Mouse (Mus musculus): ENCODE results near the gene Alg12. TPM values are rescaled to one million over a fixed set of nuclear protein-coding genes. Genes with fewer than 3 reads are reported as not detected.

The Alg12 gene
- polyA plus RNA-seq, 1 experiment from 2014 or later, result 10.1 TPM

GRCm38 (mm10) chr15:88828800-88829705, 9.9 kb upstream of the Alg12 start:
- no peak overlapping the region for H3K4me2 ChIP-seq (ENCODE audit: low read depth, low read length)
- H3K36me3 ChIP-seq (ENCODE audit: control insufficient read depth, insufficient read depth), result peaks cover 21% of the 10 kb centered on the region
- H3K9me3 ChIP-seq (replicated peaks; ENCODE audit: control insufficient read depth, low read length), result no peaks in the 10 kb centered on the region
- 53% methylated on average over 15 of the region's 17 CpGs for WGBS
- peak; percentile 83 for ATAC-seq (replicated peaks; ENCODE audit: extremely low read depth, insufficient read depth, low FRiP score)
- H3K4me3 ChIP-seq (ENCODE audit: low read length), result no peak overlapping the region
- H3K9ac ChIP-seq (ENCODE audit: low read length), result peak overlapping the region; percentile 23; the same call in 1 of the 2 replicates
- H3K27me3 ChIP-seq (ENCODE audit: control insufficient read depth, insufficient read depth, low read length), result no peaks in the 10 kb centered on the region
- H3K27ac ChIP-seq (ENCODE audit: low read length), result no peak overlapping the region
- H3K4me1 ChIP-seq (ENCODE audit: control insufficient read depth, insufficient read depth, low read length), result peaks cover 29% of the 10 kb centered on the region

- WGBS, result 24% methylated on average over 9 of the region's 9 CpGs
- H3K9me3 ChIP-seq (replicated peaks; ENCODE audit: control insufficient read depth, low read length), result no peaks in the 10 kb centered on the region
- H3K4me1 ChIP-seq (ENCODE audit: control insufficient read depth, insufficient read depth, low read length), result peaks cover 29% of the 10 kb centered on the region
- H3K4me3 ChIP-seq (ENCODE audit: low read length), result no peak overlapping the region
- H3K4me2 ChIP-seq (ENCODE audit: low read depth, low read length), result no peak overlapping the region
- no peaks in the 10 kb centered on the region for H3K27me3 ChIP-seq (ENCODE audit: control insufficient read depth, insufficient read depth, low read length)
- H3K36me3 ChIP-seq (ENCODE audit: control insufficient read depth, insufficient read depth), result peaks cover 27% of the 10 kb centered on the region
- no peak overlapping the region for H3K27ac ChIP-seq (ENCODE audit: low read length)
- ATAC-seq (replicated peaks; ENCODE audit: extremely low read depth, insufficient read depth, low FRiP score), result peak; percentile 16
- H3K9ac ChIP-seq (ENCODE audit: low read length), result no peak overlapping the region
These were observed 9.1 kb upstream of the Alg12 start for GRCm38 (mm10) chr15:88827991-88828799.

- no peaks in the 10 kb centered on the region for H3K27me3 ChIP-seq (ENCODE audit: control insufficient read depth, insufficient read depth, low read length)
- H3K27ac ChIP-seq (ENCODE audit: low read length), result no peak overlapping the region
- H3K4me1 ChIP-seq (ENCODE audit: control insufficient read depth, insufficient read depth, low read length), result peaks cover 24% of the 10 kb centered on the region
- H3K9me3 ChIP-seq (replicated peaks; ENCODE audit: control insufficient read depth, low read length), result no peaks in the 10 kb centered on the region
- H3K36me3 ChIP-seq (ENCODE audit: control insufficient read depth, insufficient read depth), result peaks cover 32% of the 10 kb centered on the region
- ATAC-seq (replicated peaks; ENCODE audit: extremely low read depth, insufficient read depth, low FRiP score), result no peak
- no peak overlapping the region for H3K9ac ChIP-seq (ENCODE audit: low read length)
- WGBS, result 85% methylated on average over 6 of the region's 6 CpGs
- no peak overlapping the region for H3K4me2 ChIP-seq (ENCODE audit: low read depth, low read length)
- H3K4me3 ChIP-seq (ENCODE audit: low read length), result no peak overlapping the region
These were observed 8.3 kb upstream of the Alg12 start for GRCm38 (mm10) chr15:88827466-88827865.

DNA sequence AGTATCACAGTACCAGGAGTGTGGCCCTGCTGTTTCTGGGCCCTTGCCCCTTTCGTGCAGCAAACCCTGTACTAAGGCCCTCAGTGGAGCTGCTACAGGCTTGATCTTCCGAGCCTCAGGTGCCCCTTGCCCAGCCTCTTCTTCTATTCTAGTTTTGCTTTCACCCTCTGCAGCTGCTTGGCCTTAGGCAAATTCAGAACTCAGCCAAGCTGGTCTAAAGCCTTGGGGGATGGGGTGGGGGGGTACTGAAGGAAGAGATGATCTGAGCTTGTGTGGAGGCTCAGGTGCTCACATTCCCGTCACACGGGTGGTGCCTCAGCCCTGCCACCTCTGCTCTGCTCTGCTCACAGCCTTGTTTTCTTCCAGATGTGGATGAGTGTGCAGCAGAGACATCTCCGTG, 4.3 kb upstream of the Alg12 start:
- Histone ChIP-seq H3K27ac (ENCODE audit: low read length) (no peak overlapping the region), H3K4me1 (ENCODE audit: control insufficient read depth, insufficient read depth, low read length) (peaks cover 11% of the 10 kb centered on the region), H3K36me3 (ENCODE audit: control insufficient read depth, insufficient read depth) (peaks cover 36% of the 10 kb centered on the region), H3K4me2 (ENCODE audit: low read depth, low read length) (no peak overlapping the region), H3K9ac (ENCODE audit: low read length) (no peak overlapping the region), H3K4me3 (ENCODE audit: low read length) (no peak overlapping the region), H3K27me3 (ENCODE audit: control insufficient read depth, insufficient read depth, low read length) (no peaks in the 10 kb centered on the region), H3K9me3 (replicated peaks; ENCODE audit: control insufficient read depth, low read length) (no peaks in the 10 kb centered on the region)
- no peak for ATAC-seq (replicated peaks; ENCODE audit: extremely low read depth, insufficient read depth, low FRiP score)
- 91% methylated on average over 5 of the region's 5 CpGs for WGBS

GRCm38 (mm10) chr15:88822513-88822912, 3.4 kb upstream of the Alg12 start:
- no peaks in the 10 kb centered on the region for H3K27me3 ChIP-seq (ENCODE audit: control insufficient read depth, insufficient read depth, low read length)
- H3K4me3 ChIP-seq (ENCODE audit: low read length), result no peak overlapping the region
- ATAC-seq (replicated peaks; ENCODE audit: extremely low read depth, insufficient read depth, low FRiP score), result no peak
- H3K9ac ChIP-seq (ENCODE audit: low read length), result peak overlapping the region; percentile 16; the same call in 1 of the 2 replicates
- 88% methylated on average over 7 of the region's 7 CpGs for WGBS
- peaks cover 36% of the 10 kb centered on the region for H3K36me3 ChIP-seq (ENCODE audit: control insufficient read depth, insufficient read depth)
- H3K4me2 ChIP-seq (ENCODE audit: low read depth, low read length), result no peak overlapping the region
- no peak overlapping the region for H3K27ac ChIP-seq (ENCODE audit: low read length)
- H3K9me3 ChIP-seq (replicated peaks; ENCODE audit: control insufficient read depth, low read length), result no peaks in the 10 kb centered on the region
- H3K4me1 ChIP-seq (ENCODE audit: control insufficient read depth, insufficient read depth, low read length), result peaks cover 12% of the 10 kb centered on the region

- no peak overlapping the region for H3K4me3 ChIP-seq (ENCODE audit: low read length)
- WGBS, result 74% methylated on average over 7 of the region's 7 CpGs
- no peaks in the 10 kb centered on the region for H3K9me3 ChIP-seq (replicated peaks; ENCODE audit: control insufficient read depth, low read length)
- no peak overlapping the region for H3K9ac ChIP-seq (ENCODE audit: low read length)
- H3K27ac ChIP-seq (ENCODE audit: low read length), result no peak overlapping the region
- peaks cover 12% of the 10 kb centered on the region for H3K4me1 ChIP-seq (ENCODE audit: control insufficient read depth, insufficient read depth, low read length)
- no peak for ATAC-seq (replicated peaks; ENCODE audit: extremely low read depth, insufficient read depth, low FRiP score)
- H3K4me2 ChIP-seq (ENCODE audit: low read depth, low read length), result no peak overlapping the region
- no peaks in the 10 kb centered on the region for H3K27me3 ChIP-seq (ENCODE audit: control insufficient read depth, insufficient read depth, low read length)
- H3K36me3 ChIP-seq (ENCODE audit: control insufficient read depth, insufficient read depth), result peaks cover 33% of the 10 kb centered on the region
These were observed 2.3 kb upstream of the Alg12 start for GRCm38 (mm10) chr15:88821403-88821802.

- Histone ChIP-seq H3K4me2 (ENCODE audit: low read depth, low read length) (peak overlapping the region; percentile 70), H3K36me3 (ENCODE audit: control insufficient read depth, insufficient read depth) (peaks cover 28% of the 10 kb centered on the region), H3K4me3 (ENCODE audit: low read length) (peak overlapping the region; percentile 96), H3K27ac (ENCODE audit: low read length) (peak overlapping the region; percentile 12; the same call in 1 of the 2 replicates), H3K9ac (ENCODE audit: low read length) (peak overlapping the region; percentile 90), H3K27me3 (ENCODE audit: control insufficient read depth, insufficient read depth, low read length) (no peaks in the 10 kb centered on the region), H3K9me3 (replicated peaks; ENCODE audit: control insufficient read depth, low read length) (no peaks in the 10 kb centered on the region), H3K4me1 (ENCODE audit: control insufficient read depth, insufficient read depth, low read length) (peaks cover 12% of the 10 kb centered on the region)
- WGBS, result under 1% methylated on average over 23 of the region's 23 CpGs
- no peak for ATAC-seq (replicated peaks; ENCODE audit: extremely low read depth, insufficient read depth, low FRiP score)
These were observed 787 bp upstream of the Alg12 start for GRCm38 (mm10) chr15:88819906-88820303.

DNA sequence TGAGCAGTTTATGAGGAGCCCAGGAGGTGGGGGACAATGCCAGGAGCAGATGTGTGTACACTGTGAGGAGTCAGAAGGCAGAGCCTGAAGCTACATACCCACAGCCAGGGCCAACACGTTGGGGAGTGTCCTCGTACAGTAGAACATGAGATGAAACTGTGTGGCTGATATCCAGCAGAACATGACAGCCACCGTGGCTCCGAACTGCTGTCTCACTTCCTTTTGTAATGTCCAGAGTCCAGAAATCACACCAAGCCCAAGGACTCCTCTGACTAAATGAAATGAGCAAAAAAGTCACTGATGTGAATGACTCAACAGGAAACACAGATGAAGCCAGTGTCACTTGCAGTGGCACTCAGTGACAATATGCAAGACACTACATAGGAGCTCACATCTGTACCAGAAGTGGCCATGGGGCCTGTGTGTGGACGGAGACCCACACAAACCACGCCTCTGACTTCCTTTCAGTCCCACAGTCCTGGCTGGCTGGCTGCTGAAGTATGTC, 3.9 kb downstream of the Alg12 start:
- peaks cover 16% of the 10 kb centered on the region for H3K36me3 ChIP-seq (ENCODE audit: control insufficient read depth, insufficient read depth)
- H3K4me2 ChIP-seq (ENCODE audit: low read depth, low read length), result no peak overlapping the region
- H3K4me3 ChIP-seq (ENCODE audit: low read length), result no peak overlapping the region
- no peak overlapping the region for H3K27ac ChIP-seq (ENCODE audit: low read length)
- no peak overlapping the region for H3K9ac ChIP-seq (ENCODE audit: low read length)
- no peak for ATAC-seq (replicated peaks; ENCODE audit: extremely low read depth, insufficient read depth, low FRiP score)
- H3K27me3 ChIP-seq (ENCODE audit: control insufficient read depth, insufficient read depth, low read length), result no peaks in the 10 kb centered on the region
- no peaks in the 10 kb centered on the region for H3K9me3 ChIP-seq (replicated peaks; ENCODE audit: control insufficient read depth, low read length)
- peaks cover 6% of the 10 kb centered on the region for H3K4me1 ChIP-seq (ENCODE audit: control insufficient read depth, insufficient read depth, low read length)
- WGBS, result 86% methylated on average over 6 of the region's 6 CpGs

Data from heart, embryonic 16.5 days (tissue).